Mouse (Mus musculus): ENCODE measurements around the gene Pnkp.

- no peak for TF ChIP-seq CTCF (IDR thresholded peaks at IDR 0.05; ENCODE audit: low read depth)
- no peak for TF ChIP-seq EP300 (IDR thresholded peaks at IDR 0.05; ENCODE audit: low read depth)
These were observed 5.9 kb upstream of the Pnkp start for GRCm38 (mm10) chr7:44850789-44851624.

Data from liver, embryonic 14.5 days (tissue).